Mouse (Mus musculus) liver, postnatal 0 days (tissue): ENCODE data around the gene Tgm2.

ENCODE experiments used
- CTCF ChIP-seq: sonication (generic); IDR thresholded peaks from 2 replicates; pipeline ENCODE4 v1.5.1; 2016; ENCODE audit warnings: antibody characterized with exemption, low read depth
- EP300 ChIP-seq: IDR thresholded peaks from 2 replicates; pipeline ENCODE4 v1.6.1; 2016; ENCODE audit warnings: antibody characterized with exemption, low read depth, mild to moderate bottlenecking

- no peak for TF ChIP-seq EP300
- no peak for TF ChIP-seq CTCF
Measured at GRCm38 (mm10) chr2:158169771-158170170, 23.5 kb upstream of the Tgm2 start.
